Mouse (Mus musculus) MEL (cell line): Measurements from ENCODE around the gene Ppp1r37. TPM values are rescaled to one million over a fixed set of nuclear protein-coding genes. Genes with fewer than 3 reads are reported as not detected.

ENCODE experiments used
- DNase-seq: peaks from one replicate; pipeline ENCODE4 v3.0.0; 2011; ENCODE audit warnings: low read depth, low spot score
- H3K27ac ChIP-seq: 2 replicates; pipeline ENCODE4 v1.5.1; 2012; ENCODE audit warnings: low read depth, mild to moderate bottlenecking, control low read depth, low read length, moderate library complexity; ENCODE audit not compliant: control insufficient read depth
- H3K27me3 ChIP-seq, 2 experiments: fragments of 150-350 bp in 1 of 2; sonication (generic) in 1 of 2; 2 replicates each; pipeline ENCODE4 v1.6.1; 2012; ENCODE audit warnings: low read length in 2 of 2, mild to moderate bottlenecking in 2 of 2, improper control_type of control experiment in 1 of 2, moderate library complexity in 1 of 2; ENCODE audit not compliant: insufficient read depth in 2 of 2, control insufficient read depth in 1 of 2
- H3K36me3 ChIP-seq, 2 experiments: 2 replicates each; pipeline ENCODE4 v1.6.1; 2012 to 2014; ENCODE audit warnings: low read length in 2 of 2, improper control_type of control experiment in 1 of 2, inconsistent platforms in 1 of 2, mild to moderate bottlenecking in 1 of 2; ENCODE audit not compliant: insufficient read depth in 2 of 2, control insufficient read depth in 1 of 2
- H3K4me1 ChIP-seq, 2 experiments: fragments of 150-350 bp in 1 of 2; sonication (generic) in 1 of 2; 2 replicates each; pipeline ENCODE4 v1.6.1; 2012; ENCODE audit warnings: low read length in 2 of 2, improper control_type of control experiment in 1 of 2, mild to moderate bottlenecking in 1 of 2; ENCODE audit not compliant: insufficient read depth in 2 of 2, control insufficient read depth in 1 of 2
- H3K4me3 ChIP-seq, 2 experiments: fragments of 150-350 bp in 1 of 2; sonication (generic) in 1 of 2; 2 replicates each; pipeline ENCODE4 v1.5.1; 2012; ENCODE audit warnings: low read depth in 2 of 2, low read length in 2 of 2, mild to moderate bottlenecking in 2 of 2, moderate library complexity in 2 of 2, control low read depth in 1 of 2, improper control_type of control experiment in 1 of 2; ENCODE audit not compliant: control insufficient read depth in 1 of 2, insufficient read depth in 1 of 2
- H3K79me2 ChIP-seq: 2 replicates; pipeline ENCODE4 v1.6.1; 2012; ENCODE audit warnings: mild to moderate bottlenecking, low read length, moderate library complexity; ENCODE audit not compliant: control insufficient read depth, poor library complexity, insufficient read depth
- H3K9ac ChIP-seq: 2 replicates; pipeline ENCODE4 v1.6.1; 2012; ENCODE audit warnings: low read depth, mild to moderate bottlenecking, control low read depth, low read length, moderate library complexity; ENCODE audit not compliant: control insufficient read depth, poor library complexity, severe bottlenecking
- H3K9me3 ChIP-seq: fragments of 150-350 bp; sonication (generic); replicated peaks from 2 replicates; pipeline ENCODE4 v1.6.1; 2012; ENCODE audit warnings: mild to moderate bottlenecking, low read length, improper control_type of control experiment, moderate library complexity; ENCODE audit not compliant: insufficient read depth
- CHD1 ChIP-seq: IDR thresholded peaks from 2 replicates; pipeline ENCODE4 v1.6.1; 2012; ENCODE audit warnings: low read depth, mild to moderate bottlenecking, inconsistent platforms, low read length, improper control_type of control experiment
- CHD2 ChIP-seq: IDR thresholded peaks from 2 replicates; pipeline ENCODE4 v1.6.1; 2011; ENCODE audit warnings: low read length, improper control_type of control experiment
- CTCF ChIP-seq, 3 experiments: IDR thresholded peaks in 2 of 3; conservative IDR thresholded peaks in 1 of 3; 2 replicates each; pipeline ENCODE4 v1.5.1; 2011 to 2012; ENCODE audit warnings: low read length in 3 of 3, low read depth in 2 of 3, mild to moderate bottlenecking in 2 of 3, improper control_type of control experiment in 1 of 3, inconsistent platforms in 1 of 3, mixed read lengths in 1 of 3, moderate library complexity in 1 of 3; ENCODE audit not compliant: control insufficient read depth in 1 of 3, insufficient read depth in 1 of 3, poor library complexity in 1 of 3, severe bottlenecking in 1 of 3
- E2F4 ChIP-seq: IDR thresholded peaks from 2 replicates; pipeline ENCODE4 v1.6.1; 2011; ENCODE audit warnings: low read depth, low read length, improper control_type of control experiment, borderline replicate concordance
- ELF1 ChIP-seq: IDR thresholded peaks from 2 replicates; pipeline ENCODE4 v1.6.1; 2014; ENCODE audit warnings: low read depth, mild to moderate bottlenecking, inconsistent platforms, low read length, improper control_type of control experiment, moderate library complexity
- EP300 ChIP-seq, 2 experiments: IDR thresholded peaks; 2 replicates each; pipeline ENCODE4 v1.6.1; 2011; ENCODE audit warnings: improper control_type of control experiment in 2 of 2, low read length in 2 of 2, low read depth in 1 of 2, mild to moderate bottlenecking in 1 of 2
- ETS1 ChIP-seq: IDR thresholded peaks from 2 replicates; pipeline ENCODE4 v1.6.1; 2012; ENCODE audit warnings: low read depth, mild to moderate bottlenecking, inconsistent platforms, low read length, improper control_type of control experiment, moderate library complexity
- KAT2A ChIP-seq: conservative IDR thresholded peaks from 2 replicates; pipeline ENCODE4 v1.6.1; 2012; ENCODE audit warnings: low read depth, low read length, improper control_type of control experiment, inconsistent platforms
- MAX ChIP-seq: IDR thresholded peaks from 2 replicates; pipeline ENCODE4 v1.6.1; 2011; ENCODE audit warnings: low read length, improper control_type of control experiment
- MEF2A ChIP-seq: IDR thresholded peaks from 2 replicates; pipeline ENCODE4 v1.6.1; 2014; ENCODE audit warnings: low read depth, mild to moderate bottlenecking, inconsistent platforms, low read length, improper control_type of control experiment; ENCODE audit not compliant: poor library complexity, insufficient replicate concordance, severe bottlenecking; ENCODE audit errors: extremely low read depth
- MYB ChIP-seq: IDR thresholded peaks from 2 replicates; pipeline ENCODE4 v1.6.1; 2011; ENCODE audit warnings: mild to moderate bottlenecking, low read depth, low read length, improper control_type of control experiment
- MYC ChIP-seq: IDR thresholded peaks from 2 replicates; pipeline ENCODE4 v1.6.1; 2011; ENCODE audit warnings: low read depth, mild to moderate bottlenecking, low read length, improper control_type of control experiment, moderate library complexity
- POLR2AphosphoS5 ChIP-seq: IDR thresholded peaks from 2 replicates; pipeline ENCODE4 v1.6.1; 2012; ENCODE audit warnings: low read depth, borderline replicate concordance, mild to moderate bottlenecking, inconsistent platforms, low read length, moderate library complexity, mixed read lengths
- RAD21 ChIP-seq: IDR thresholded peaks from 2 replicates; pipeline ENCODE4 v1.6.1; 2011; ENCODE audit warnings: mild to moderate bottlenecking, low read depth, low read length, improper control_type of control experiment
- RCOR1 ChIP-seq: IDR thresholded peaks from 2 replicates; pipeline ENCODE4 v1.6.1; 2012; ENCODE audit warnings: low read depth, mild to moderate bottlenecking, inconsistent platforms, low read length, improper control_type of control experiment
- SMC3 ChIP-seq: IDR thresholded peaks from 2 replicates; pipeline ENCODE4 v1.6.1; 2011; ENCODE audit warnings: low read depth, low read length, improper control_type of control experiment
- TAL1 ChIP-seq: IDR thresholded peaks from 2 replicates; pipeline ENCODE4 v1.6.1; 2012; ENCODE audit warnings: mild to moderate bottlenecking, inconsistent platforms, low read length, moderate library complexity, mixed read lengths
- UBTF ChIP-seq: IDR thresholded peaks from 2 replicates; pipeline ENCODE4 v1.6.1; 2012; ENCODE audit warnings: low read depth, mild to moderate bottlenecking, inconsistent platforms, low read length, improper control_type of control experiment, moderate library complexity, borderline replicate concordance; ENCODE audit not compliant: insufficient read depth
- USF2 ChIP-seq, 2 experiments: IDR thresholded peaks; 2 replicates each; pipeline ENCODE4 v1.6.1; 2011 to 2012; ENCODE audit warnings: improper control_type of control experiment in 2 of 2, low read length in 2 of 2, borderline replicate concordance in 1 of 2, inconsistent platforms in 1 of 2, low read depth in 1 of 2, mild to moderate bottlenecking in 1 of 2; ENCODE audit not compliant: insufficient read depth in 1 of 2
- ZMIZ1 ChIP-seq: IDR thresholded peaks from 2 replicates; pipeline ENCODE4 v1.6.1; 2012; ENCODE audit warnings: low read depth, mild to moderate bottlenecking, inconsistent platforms, low read length, improper control_type of control experiment, moderate library complexity
- polyA plus RNA-seq, 2 experiments: library from polyadenylated mRNA; stranded (reverse) in 1 of 2; unstranded in 1 of 2; fragments of >175 nt in 1 of 2; fragments of >200 nt in 1 of 2; gene quantifications; 2 replicates each; pipeline versions ENCODE4 v1.2.1 to v1.2.4; 2012; ENCODE audit warnings: low replicate concordance in 2 of 2, low read depth in 1 of 2; ENCODE audit not compliant: insufficient read length in 2 of 2, insufficient read depth in 1 of 2, missing spikeins in 1 of 2
- total RNA-seq: library from RNA; depleted of rRNA; stranded (reverse); fragments of 300-350 nt; gene quantifications from 2 replicates; pipeline ENCODE4 v1.2.3, GENCODE M21; 2012

Gene Ppp1r37
- total and polyA plus RNA-seq, 3 experiments: 13.6 to 29.0 TPM; not detected in 1

GRCm38 (mm10) chr7:19577141-19577852 is 14.4 kb upstream of the Ppp1r37 start, which contains the start of the genes Zfp296 and Gemin7 (continued):
- no peak for TF ChIP-seq SMC3

- no peak for TF ChIP-seq ZMIZ1
- no peak for TF ChIP-seq RAD21
- TF ChIP-seq KAT2A: no peak
- TF ChIP-seq CHD1: no peak
- TF ChIP-seq TAL1: no peak
- no peak for TF ChIP-seq CTCF (IDR thresholded peaks at IDR 0.05 in 2 of 3, conservative IDR thresholded peaks at IDR 0.05 in 1 of 3; ENCODE audit: control insufficient read depth in 1 of 3, insufficient read depth in 1 of 3, low read depth in 2 of 3, low read length in 3 of 3, poor library complexity in 1 of 3, severe bottlenecking in 1 of 3)
- TF ChIP-seq ETS1: no peak
- TF ChIP-seq UBTF: no peak
- no peak for TF ChIP-seq RCOR1
- TF ChIP-seq USF2 (IDR thresholded peaks at IDR 0.05; ENCODE audit: borderline replicate concordance in 1 of 2, insufficient read depth in 1 of 2, low read depth in 1 of 2, low read length in 2 of 2): no peak
- no peak for TF ChIP-seq MYC
- no peak for TF ChIP-seq MEF2A
- TF ChIP-seq ELF1: no peak
- TF ChIP-seq MYB: no peak
- TF ChIP-seq EP300 (IDR thresholded peaks at IDR 0.05; ENCODE audit: low read depth in 1 of 2, low read length in 2 of 2): no peak
- no peak for TF ChIP-seq CHD2
- TF ChIP-seq E2F4: no peak
- no peak for TF ChIP-seq MAX
- TF ChIP-seq POLR2AphosphoS5: no peak
- TF ChIP-seq, all 39 proteins: peak for 0
- Histone ChIP-seq H3K9ac (no peak overlapping the region), H3K27me3 (no peaks in the 10 kb centered on the region), H3K27ac (no peak overlapping the region), H3K9me3 (no peaks in the 10 kb centered on the region), H3K36me3 (peaks cover 0 to 19% of the 10 kb centered on the region in 2 experiments; a peak in 2 of 4 replicates), H3K4me1 (peaks cover 2 to 14% of the 10 kb centered on the region in 2 experiments; a peak in 3 of 4 replicates), H3K79me2 (peaks cover 26% of the 10 kb centered on the region), H3K4me3 (no peak overlapping the region)
- no peak for DNase-seq
These were observed 12.7 kb upstream of the Ppp1r37 start for GRCm38 (mm10) chr7:19575559-19575958.
